Mouse (Mus musculus): ENCODE data around the gene Fen1.

DNA sequence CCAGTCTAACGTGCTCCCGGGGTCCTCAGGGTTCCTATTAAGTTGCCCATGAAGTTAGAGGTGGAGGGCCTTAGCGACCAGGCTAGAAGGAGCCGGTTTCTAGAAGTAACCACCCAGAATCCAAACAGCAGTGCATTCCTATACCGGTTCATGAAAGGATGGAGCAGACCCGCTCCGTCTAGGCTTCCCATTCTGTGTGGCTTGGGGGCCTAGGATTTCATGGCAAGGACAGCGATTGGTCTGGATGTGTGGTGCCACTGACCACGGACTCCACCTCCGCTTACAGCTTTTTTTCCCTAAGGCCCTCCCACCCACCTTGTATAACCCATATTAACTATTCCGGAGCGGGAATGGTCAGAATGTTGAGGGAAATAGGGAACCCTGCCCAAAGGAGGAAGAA lies 19.9 kb downstream of the Fen1 start:
- TF ChIP-seq CTCF (IDR thresholded peaks at IDR 0.05; ENCODE audit: low read depth, low read length) (no peak), POLR2A (IDR thresholded peaks at IDR 0.05; ENCODE audit: borderline replicate concordance, low read depth, low read length) (no peak)

Data from bone marrow macrophage, adult 2 months (primary cell).